Mouse (Mus musculus) liver, embryonic 13.5 days (tissue): ENCODE data around the gene Capn5. TPM values are rescaled to one million over a fixed set of nuclear protein-coding genes. Genes with fewer than 3 reads are reported as not detected.
"Not testable (repeated sequence)": the region's sequence is repeated elsewhere in the genome, so short reads cannot be mapped to it uniquely, and the experiment has no call there.

Experiments used
- ATAC-seq: fragments of 200-750 bp; cut with Nextera tagmentation; 2 replicates; pipeline ENCODE4 v1.8.0; 2017; ENCODE audit warnings: low read depth, mild to moderate bottlenecking, moderate number of reproducible peaks, moderate library complexity
- DNase-seq: peaks from one replicate; pipeline ENCODE4 v3.0.0; 2022
- H3K27ac ChIP-seq: fragments of 300-500 bp; sonication (generic); 2 replicates; pipeline ENCODE4 v1.5.1; 2015; ENCODE audit warnings: moderate library complexity, mild to moderate bottlenecking, inconsistent platforms
- H3K27me3 ChIP-seq: fragments of 300-500 bp; sonication (generic); 2 replicates; pipeline ENCODE4 v1.6.1; 2015; ENCODE audit warnings: mild to moderate bottlenecking, inconsistent platforms
- H3K36me3 ChIP-seq: fragments of 300-500 bp; sonication (generic); 2 replicates; pipeline ENCODE4 v1.6.1; 2015; ENCODE audit warnings: mild to moderate bottlenecking, inconsistent platforms
- H3K4me1 ChIP-seq: fragments of 300-500 bp; sonication (generic); replicated peaks from 2 replicates; pipeline ENCODE4 v1.6.1; 2015; ENCODE audit warnings: inconsistent platforms
- H3K4me2 ChIP-seq: fragments of 300-500 bp; sonication (generic); 2 replicates; pipeline ENCODE4 v1.6.1; 2015; ENCODE audit warnings: inconsistent platforms, mild to moderate bottlenecking, moderate library complexity
- H3K4me3 ChIP-seq: fragments of 300-500 bp; sonication (generic); replicated peaks from 2 replicates; pipeline ENCODE4 v1.5.1; 2015; ENCODE audit warnings: mild to moderate bottlenecking, inconsistent platforms
- H3K9ac ChIP-seq: fragments of 300-500 bp; sonication (generic); 2 replicates; pipeline ENCODE4 v1.6.1; 2015; ENCODE audit warnings: mild to moderate bottlenecking, inconsistent platforms
- H3K9me3 ChIP-seq: fragments of 300-500 bp; sonication (generic); replicated peaks from 2 replicates; pipeline ENCODE4 v1.6.1; 2016; ENCODE audit warnings: inconsistent platforms
- WGBS: fragments of 180-500 bp; shearing (Covaris S2); methylation state at CpG from one replicate; pipeline ENCODE4 v1.1.7; 2015; ENCODE audit not compliant: insufficient replicate concordance; 5-methylcytosine and 5-hydroxymethylcytosine counted together
- polyA plus RNA-seq: library from polyadenylated mRNA; unstranded; fragments of >200 nt; fragmentation: Nextera tagmentation; extraction: Ambion mirVana; gene quantifications from 2 replicates; pipeline ENCODE4 v1.2.1, GENCODE M21; 2015

The Capn5 gene
- polyA plus RNA-seq, 1 experiment from 2014 or later: 13.2 TPM

DNA sequence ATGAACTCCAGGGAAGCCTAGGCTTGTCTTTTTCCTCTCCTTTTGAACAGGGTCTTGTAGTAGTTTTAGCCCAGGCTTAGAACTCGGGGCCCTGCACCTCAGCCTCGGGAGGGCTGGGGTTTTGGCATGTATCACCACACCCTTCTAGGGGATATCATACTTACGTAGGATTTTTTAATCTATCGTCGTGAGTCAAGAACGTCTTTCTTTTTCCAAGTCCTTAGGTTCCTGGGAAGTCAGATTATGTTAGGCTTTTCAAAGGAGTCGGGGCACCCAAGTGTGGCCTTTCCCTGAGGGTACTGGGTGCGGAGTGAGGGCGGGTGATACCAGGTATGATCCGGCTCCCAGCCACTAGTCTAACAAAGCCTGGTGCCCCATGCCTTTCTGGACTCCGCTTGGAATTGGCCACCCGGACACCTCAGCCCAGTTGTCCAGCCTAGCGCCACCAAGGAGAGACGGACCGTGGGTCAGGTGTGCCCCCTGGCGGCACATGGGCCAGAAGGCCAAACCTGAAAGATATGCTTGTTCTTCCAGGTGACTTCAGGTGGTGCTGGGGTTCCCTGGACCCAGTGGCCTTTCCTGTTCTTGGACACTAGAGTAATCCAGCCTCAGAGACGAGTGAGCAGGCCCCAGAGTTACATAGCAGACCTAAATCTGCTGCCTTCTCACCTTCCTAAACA is 13.6 kb upstream of the Capn5 start:
- peak; percentile 24; the same call in 1 of the 2 replicates for ATAC-seq
- 58% methylated on average over 17 of the region's 17 CpGs for WGBS

DNA sequence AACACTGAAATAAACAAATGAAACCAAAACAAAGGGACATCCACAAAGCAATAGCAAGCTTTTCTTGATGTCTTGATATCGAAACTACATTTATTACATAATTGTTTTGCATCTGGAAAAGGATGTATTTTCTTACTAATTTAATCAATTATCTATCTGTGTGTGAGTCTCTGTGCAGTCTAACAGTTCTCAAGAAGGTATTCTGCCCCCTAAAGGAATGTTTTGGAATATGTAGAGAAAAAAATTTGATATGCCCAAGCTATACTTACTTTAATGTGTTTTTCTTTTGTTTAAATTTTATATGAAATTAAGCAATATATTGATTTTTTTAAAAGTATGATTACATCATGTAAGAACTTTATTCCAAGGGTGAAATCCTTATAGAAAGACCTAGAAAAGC is 12.5 kb upstream of the Capn5 start:
- WGBS: 54% methylated on average over 1 of the region's 1 CpGs
- H3K27me3 ChIP-seq: peaks cover 40% of the 10 kb centered on the region

More for the DNA sequence above, 13.6 kb upstream of the Capn5 start:
- no peak for DNase-seq
- Histone ChIP-seq H3K36me3 (no peaks in the 10 kb centered on the region), H3K4me1 (peaks cover 32% of the 10 kb centered on the region), H3K4me3 (no peak overlapping the region), H3K4me2 (no peak overlapping the region), H3K9me3 (no peaks in the 10 kb centered on the region), H3K27me3 (peaks cover 52% of the 10 kb centered on the region), H3K27ac (no peak overlapping the region), H3K9ac (no peak overlapping the region)

DNA sequence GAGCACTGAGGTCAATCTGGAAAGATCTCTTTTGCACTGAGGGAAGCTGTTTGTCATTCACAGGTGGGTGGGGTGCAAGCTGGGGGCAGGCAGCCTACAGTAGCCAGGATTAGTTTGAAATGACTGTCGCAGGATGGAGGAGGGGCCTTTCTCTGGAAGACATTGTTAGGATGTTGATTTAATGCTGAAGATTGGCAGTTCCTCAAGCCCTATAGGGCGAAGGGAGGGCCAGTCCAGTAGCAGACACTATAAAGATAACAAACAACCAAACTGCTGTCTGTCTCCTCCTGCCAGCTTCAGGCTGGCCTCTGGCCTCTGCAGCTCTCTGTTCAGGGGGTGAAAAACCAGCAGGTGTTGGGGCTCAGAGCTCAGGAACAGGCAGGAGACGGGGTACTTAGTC is 11.7 kb upstream of the Capn5 start:
- Histone ChIP-seq H3K9ac (0 out of 2 replicates have a peak overlapping the region, but pooled peaks have one; percentile 18), H3K4me2 (no peak overlapping the region), H3K4me1 (peaks cover 41% of the 10 kb centered on the region), H3K4me3 (no peak overlapping the region), H3K27ac (peak overlapping the region; percentile 19; the same call in 1 of the 2 replicates), H3K27me3 (peaks cover 32% of the 10 kb centered on the region), H3K9me3 (no peaks in the 10 kb centered on the region), H3K36me3 (no peaks in the 10 kb centered on the region)
- 24% methylated on average over 3 of the region's 3 CpGs for WGBS
- DNase-seq: no peak
- peak; percentile 63; the same call in 1 of the 2 replicates for ATAC-seq

More for the DNA sequence above, 12.5 kb upstream of the Capn5 start:
- Histone ChIP-seq H3K4me3 (no peak overlapping the region), H3K4me2 (no peak overlapping the region), H3K9me3 (no peaks in the 10 kb centered on the region), H3K9ac (no peak overlapping the region), H3K4me1 (peaks cover 36% of the 10 kb centered on the region), H3K27ac (peak overlapping the region; percentile 19; the same call in 1 of the 2 replicates), H3K36me3 (no peaks in the 10 kb centered on the region)
- no peak for ATAC-seq
- no peak for DNase-seq

DNA sequence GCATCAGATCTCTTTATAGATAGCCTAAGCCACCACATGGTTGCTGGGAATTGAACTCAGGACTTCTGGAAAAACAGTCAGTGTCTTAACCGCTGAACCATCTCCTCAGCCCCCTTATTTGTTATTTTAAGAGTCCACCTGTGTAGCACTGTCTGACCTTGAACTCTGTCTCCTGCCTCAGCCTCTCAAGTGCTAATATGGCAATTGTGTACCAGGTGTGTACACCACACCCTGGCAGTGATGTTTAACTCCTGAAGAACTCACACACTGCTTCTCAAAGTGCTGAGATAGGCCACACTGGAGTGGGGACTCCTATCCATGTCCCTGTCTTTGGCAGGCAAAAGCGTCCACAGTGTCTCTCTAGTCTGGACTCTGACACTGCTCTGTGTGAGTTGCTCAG is 10.6 kb upstream of the Capn5 start:
- Histone ChIP-seq H3K27me3 (peaks cover 21% of the 10 kb centered on the region), H3K9ac (no peak overlapping the region; the same call in 1 of the 2 replicates), H3K27ac (no peak overlapping the region), H3K4me3 (no peak overlapping the region), H3K4me2 (no peak overlapping the region), H3K9me3 (no peaks in the 10 kb centered on the region), H3K4me1 (peaks cover 32% of the 10 kb centered on the region), H3K36me3 (no peaks in the 10 kb centered on the region)
- ATAC-seq (no peak), DNase-seq (no peak)
- 81% methylated on average over 2 of the region's 2 CpGs for WGBS

DNA sequence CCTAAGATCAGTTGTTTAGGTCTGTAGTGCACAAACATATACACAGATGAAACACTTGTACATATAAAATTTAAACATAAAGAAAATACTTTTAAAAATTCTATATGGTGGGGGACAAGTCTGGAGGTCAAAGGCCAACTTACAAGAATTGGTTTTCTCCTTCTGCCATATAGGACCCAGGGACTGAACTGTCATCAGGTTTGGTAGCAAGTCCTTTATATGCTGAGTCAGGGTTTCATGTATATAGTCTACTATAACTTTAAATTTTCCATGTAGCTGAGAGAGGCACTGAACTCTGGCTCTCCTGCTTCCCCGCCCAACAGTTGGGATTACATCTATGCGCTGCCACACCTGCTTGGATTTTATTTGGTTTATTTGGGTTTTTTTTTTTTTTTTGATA is 10.2 kb upstream of the Capn5 start:
- Histone ChIP-seq H3K4me3 (no peak overlapping the region), H3K27ac (no peak overlapping the region), H3K9ac (no peak overlapping the region), H3K9me3 (no peaks in the 10 kb centered on the region), H3K4me2 (no peak overlapping the region), H3K27me3 (peaks cover 17% of the 10 kb centered on the region), H3K36me3 (no peaks in the 10 kb centered on the region), H3K4me1 (peaks cover 27% of the 10 kb centered on the region)
- ATAC-seq: no peak
- WGBS: 84% methylated on average over 2 of the region's 2 CpGs
- DNase-seq: no peak

DNA sequence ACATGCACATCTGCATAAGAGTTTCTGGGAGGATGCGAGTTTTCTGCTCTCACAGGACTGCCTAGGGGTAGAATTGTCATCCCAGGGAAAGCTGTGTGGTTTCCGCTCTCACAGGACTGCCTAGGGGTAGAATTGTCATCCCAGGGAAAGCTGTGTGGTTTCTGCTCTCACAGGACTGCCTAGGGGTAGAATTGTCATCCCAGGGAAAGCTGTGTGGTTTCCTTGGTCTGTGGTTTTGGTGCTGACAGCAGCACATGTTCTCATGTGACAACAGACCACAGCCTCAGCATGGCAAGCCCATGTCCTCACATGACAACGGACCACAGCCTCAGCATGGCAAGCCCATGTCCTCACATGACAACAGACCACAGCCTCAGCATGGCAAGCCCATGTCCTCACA is 9.3 kb upstream of the Capn5 start:
- not testable (repeated sequence) for H3K4me2 ChIP-seq, H3K9me3 ChIP-seq, H3K9ac ChIP-seq, H3K4me3 ChIP-seq, ATAC-seq, H3K36me3 ChIP-seq, DNase-seq, H3K27ac ChIP-seq, H3K27me3 ChIP-seq
- 51% methylated on average over 3 of the region's 3 CpGs for WGBS
- peaks cover 26% of the 10 kb centered on the region for H3K4me1 ChIP-seq

DNA sequence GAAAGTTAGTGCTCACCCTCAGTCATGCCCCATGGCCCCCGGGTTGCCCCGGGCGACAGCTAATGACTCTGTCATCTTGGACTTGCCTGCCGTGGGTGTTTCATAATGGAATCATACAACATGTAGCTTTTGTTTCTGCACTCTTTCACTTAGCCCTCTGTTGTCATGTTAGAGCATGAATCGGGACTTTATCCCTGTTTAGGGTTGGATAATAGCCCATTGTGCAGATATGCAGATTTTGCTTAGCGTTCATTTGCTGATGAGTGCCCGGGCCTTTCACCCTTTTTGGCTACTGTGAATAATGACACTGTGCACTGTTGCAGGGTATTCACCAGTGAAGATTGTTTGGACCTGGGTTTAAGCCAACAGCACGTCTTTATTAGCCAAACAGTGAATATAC is 8.6 kb upstream of the Capn5 start:
- Histone ChIP-seq H3K27ac (no peak overlapping the region), H3K36me3 (no peaks in the 10 kb centered on the region), H3K9me3 (no peaks in the 10 kb centered on the region), H3K9ac (no peak overlapping the region), H3K4me2 (no peak overlapping the region), H3K4me3 (no peak overlapping the region), H3K4me1 (peaks cover 26% of the 10 kb centered on the region), H3K27me3 (peaks cover under 1% of the 10 kb centered on the region)
- WGBS: 76% methylated on average over 8 of the region's 8 CpGs
- DNase-seq: no peak
- no peak for ATAC-seq

DNA sequence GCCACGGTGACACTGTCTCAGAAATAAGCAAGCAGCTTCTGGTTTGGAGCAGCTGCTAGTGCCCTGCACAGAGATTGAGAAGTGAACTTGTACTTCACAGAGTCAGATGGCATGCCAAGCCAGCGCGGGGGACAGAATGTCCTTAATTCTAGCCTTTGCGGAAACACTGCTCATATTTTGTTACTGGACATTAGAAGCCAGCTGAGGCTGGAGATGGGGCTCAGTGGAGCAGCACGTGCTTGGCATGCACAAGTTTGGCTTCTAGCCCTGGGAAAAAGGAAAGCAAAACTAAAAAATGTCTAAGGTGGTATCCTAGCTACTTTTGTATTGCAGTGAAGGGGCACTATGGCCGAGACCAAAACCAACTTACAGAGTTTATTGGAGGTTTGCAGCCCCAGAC is 7.3 kb upstream of the Capn5 start:
- no peak for DNase-seq
- H3K27me3 ChIP-seq: no peaks in the 10 kb centered on the region
- H3K27ac ChIP-seq: no peak overlapping the region
- WGBS: 70% methylated on average over 6 of the region's 6 CpGs
- no peak for ATAC-seq
- no peaks in the 10 kb centered on the region for H3K36me3 ChIP-seq
- no peak overlapping the region for H3K9ac ChIP-seq
- H3K9me3 ChIP-seq: no peaks in the 10 kb centered on the region
- H3K4me3 ChIP-seq: no peak overlapping the region
- H3K4me1 ChIP-seq: peaks cover 31% of the 10 kb centered on the region
- no peak overlapping the region for H3K4me2 ChIP-seq

DNA sequence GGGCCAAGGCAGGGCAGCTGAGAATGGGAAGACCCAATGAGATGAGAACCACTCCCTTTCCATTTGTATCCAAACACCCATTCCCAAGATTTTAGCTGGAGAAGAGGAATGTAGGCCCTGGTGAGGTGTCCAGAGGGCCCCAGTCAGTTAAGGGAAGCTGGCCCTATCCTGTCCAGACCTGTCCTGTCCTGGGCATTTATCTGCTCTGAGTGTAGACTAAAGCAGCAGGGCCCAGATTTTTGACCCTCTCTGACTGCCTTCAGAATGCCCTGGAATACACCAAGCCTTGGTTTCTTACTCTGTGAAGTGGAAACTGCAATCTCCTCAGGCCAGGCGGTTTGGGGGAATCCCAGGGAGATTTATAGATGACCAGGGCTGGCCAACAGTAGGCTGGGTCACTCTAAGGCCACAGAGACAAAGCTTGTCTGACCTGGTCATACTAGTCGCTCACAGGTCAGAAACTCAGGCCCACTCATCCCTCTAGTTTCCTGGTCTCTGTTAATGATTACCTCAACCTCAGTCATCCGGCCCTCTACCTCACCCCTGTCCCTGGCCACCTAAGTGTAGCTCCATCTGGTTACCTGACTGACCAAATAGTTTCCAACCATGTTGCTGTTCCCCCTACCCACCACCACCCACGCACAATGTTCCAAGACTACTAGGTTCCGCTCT is 622 bp upstream of the Capn5 start:
- Histone ChIP-seq H3K4me3 (peak overlapping the region; percentile 81), H3K9me3 (no peaks in the 10 kb centered on the region), H3K9ac (peak overlapping the region; percentile 85), H3K36me3 (no peaks in the 10 kb centered on the region; the same call in 1 of the 2 replicates), H3K4me2 (peak overlapping the region; percentile 93), H3K4me1 (peaks cover 67% of the 10 kb centered on the region), H3K27ac (peak overlapping the region; percentile 99), H3K27me3 (no peaks in the 10 kb centered on the region)
- WGBS: 77% methylated on average over 5 of the region's 5 CpGs
- ATAC-seq: peak; percentile 5; the same call in 1 of the 2 replicates
- DNase-seq: no peak

DNA sequence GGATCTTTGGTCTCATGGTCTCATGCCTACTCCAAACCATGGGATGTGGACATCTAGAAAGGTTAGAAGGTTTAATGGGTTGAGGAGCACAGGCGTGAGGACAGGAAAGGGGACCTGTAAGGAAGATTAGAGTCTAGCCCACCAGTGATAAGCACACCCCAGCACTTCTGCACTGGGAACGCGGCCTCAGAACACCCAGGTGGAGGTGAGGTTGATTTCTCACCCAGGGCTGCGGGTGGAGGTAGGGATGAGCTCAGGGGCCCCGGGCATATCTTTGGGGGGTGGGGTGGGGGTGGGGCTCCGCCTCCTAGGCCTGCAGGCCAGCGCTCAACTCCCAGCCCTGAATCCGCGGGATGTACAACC is 527 bp downstream of the Capn5 start:
- WGBS: 2% methylated on average over 9 of the region's 9 CpGs
- H3K4me1 ChIP-seq: peaks cover 78% of the 10 kb centered on the region
- ATAC-seq (no peak), DNase-seq (no peak)
- H3K9ac ChIP-seq: peak overlapping the region; percentile 85
- peak overlapping the region; percentile 99 for H3K27ac ChIP-seq
- no peaks in the 10 kb centered on the region for H3K27me3 ChIP-seq
- peak overlapping the region; percentile 93 for H3K4me2 ChIP-seq
- no peaks in the 10 kb centered on the region for H3K9me3 ChIP-seq
- peaks cover 8% of the 10 kb centered on the region for H3K36me3 ChIP-seq
- peak overlapping the region; percentile 81 for H3K4me3 ChIP-seq

DNA sequence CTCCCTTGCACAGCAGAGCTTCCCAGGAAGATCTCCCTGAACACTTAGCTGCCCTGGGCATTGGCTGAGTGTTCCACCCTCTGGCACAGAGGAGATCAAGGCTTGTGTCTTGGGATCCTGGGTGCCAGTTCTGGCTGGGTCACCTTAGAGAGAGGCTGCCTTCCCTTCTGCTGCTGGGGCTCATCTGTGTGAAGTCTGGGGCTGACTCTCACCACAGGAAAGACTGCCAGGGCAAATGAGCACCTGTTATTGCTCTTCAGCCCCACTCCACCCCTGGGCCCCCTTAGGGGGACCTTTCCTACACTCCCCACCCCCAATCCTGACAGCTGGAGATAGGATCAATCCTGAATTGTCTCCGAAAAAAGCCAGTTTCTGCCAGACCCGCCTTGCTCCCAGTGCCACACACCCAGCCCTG is 996 bp downstream of the Capn5 start:
- H3K4me3 ChIP-seq: peak overlapping the region; percentile 81
- peaks cover 83% of the 10 kb centered on the region for H3K4me1 ChIP-seq
- peak overlapping the region; percentile 93 for H3K4me2 ChIP-seq
- H3K36me3 ChIP-seq: peaks cover 10% of the 10 kb centered on the region
- no peaks in the 10 kb centered on the region for H3K27me3 ChIP-seq
- DNase-seq (no peak), ATAC-seq (peak; percentile 0; the same call in 1 of the 2 replicates)
- WGBS: 26% methylated on average over 2 of the region's 2 CpGs
- H3K27ac ChIP-seq: peak overlapping the region; percentile 99
- H3K9ac ChIP-seq: peak overlapping the region; percentile 85
- H3K9me3 ChIP-seq: no peaks in the 10 kb centered on the region
